Mouse (Mus musculus) brain, embryonic 14.5 days (tissue): ENCODE data around the gene Creb3l2.

Experiments used
- CTCF ChIP-seq: fragments of 200-500 bp; IDR thresholded peaks from 2 replicates; pipeline ENCODE4 v1.5.1; 2012; ENCODE audit warnings: inconsistent platforms, mild to moderate bottlenecking, moderate library complexity, borderline replicate concordance; ENCODE audit not compliant: insufficient read depth, insufficient read length; ENCODE audit errors: extremely low read depth
- POLR2A ChIP-seq: fragments of 200-500 bp; IDR thresholded peaks from 2 replicates; pipeline ENCODE4 v1.6.1; 2012; ENCODE audit warnings: mild to moderate bottlenecking, inconsistent platforms, borderline replicate concordance; ENCODE audit not compliant: poor library complexity, insufficient read depth, insufficient read length, severe bottlenecking; ENCODE audit errors: extremely low read depth

DNA sequence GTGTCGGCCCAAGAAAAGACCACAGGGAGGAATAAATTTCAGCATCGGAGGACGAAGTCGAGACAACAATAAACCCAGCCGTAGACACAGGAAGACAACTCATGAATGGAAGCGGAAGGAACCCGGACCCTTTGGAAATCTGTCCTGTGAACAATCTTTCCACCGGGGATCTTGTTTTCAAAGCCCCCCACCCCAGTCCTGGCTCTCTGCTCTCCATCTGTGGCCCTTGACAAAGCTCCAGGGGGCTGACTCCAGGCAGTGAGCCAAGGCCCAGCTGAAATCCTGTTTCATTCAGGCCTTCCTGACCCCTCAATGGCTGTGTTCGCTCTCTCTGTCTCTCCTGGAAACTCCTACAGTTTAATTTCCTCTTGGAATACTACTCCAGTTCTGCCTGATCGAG is 66.5 kb downstream of the Creb3l2 start:
- TF ChIP-seq CTCF, result no peak
- TF ChIP-seq POLR2A, result no peak
